Mouse (Mus musculus) heart, adult 2 months (tissue): ENCODE data around the gene Wdr20. TPM values are rescaled to one million over a fixed set of nuclear protein-coding genes. Genes with fewer than 3 reads are reported as not detected.

ENCODE experiments used
- DNase-seq, 2 experiments: peaks; one replicate each; pipeline ENCODE4 v3.0.0; 2021
- H3K27ac ChIP-seq: fragments of 200-600 bp; 2 replicates; pipeline ENCODE4 v1.8.1; 2022
- H3K27me3 ChIP-seq: fragments of 200-500 bp; 2 replicates; pipeline ENCODE4 v1.6.1; 2012; ENCODE audit warnings: mild to moderate bottlenecking, low read length, inconsistent platforms, mixed read lengths; ENCODE audit not compliant: control insufficient read depth, insufficient read depth
- H3K36me3 ChIP-seq: fragments of 200-500 bp; 2 replicates; pipeline ENCODE4 v1.6.1; 2012; ENCODE audit warnings: low read length, inconsistent platforms; ENCODE audit not compliant: control insufficient read depth, insufficient read depth
- H3K4me1 ChIP-seq: fragments of 200-500 bp; 2 replicates; pipeline ENCODE4 v1.6.1; 2011; ENCODE audit warnings: low read length; ENCODE audit not compliant: control insufficient read depth, insufficient read depth
- H3K4me3 ChIP-seq: fragments of 200-600 bp; 2 replicates; pipeline ENCODE4 v1.8.1; 2022
- H3K79me2 ChIP-seq: fragments of 200-500 bp; replicated peaks from 2 replicates; pipeline ENCODE4 v1.6.1; 2012; ENCODE audit warnings: mild to moderate bottlenecking, inconsistent platforms, low read length, moderate library complexity, mixed read lengths; ENCODE audit not compliant: control insufficient read depth, insufficient read depth
- H3K9ac ChIP-seq: fragments of 200-500 bp; 2 replicates; pipeline ENCODE4 v1.6.1; 2012; ENCODE audit warnings: low read depth, mild to moderate bottlenecking, control low read depth, inconsistent platforms, low read length, mixed read lengths
- CTCF ChIP-seq: fragments of 200-600 bp; IDR thresholded peaks from 2 replicates; pipeline ENCODE4 v1.8.1; 2022; ENCODE audit warnings: antibody characterized with exemption, mild to moderate bottlenecking, moderate library complexity
- EP300 ChIP-seq: fragments of 200-500 bp; IDR thresholded peaks from 2 replicates; pipeline ENCODE4 v1.6.1; 2011; ENCODE audit warnings: low read depth, low read length, control low read depth; ENCODE audit not compliant: insufficient read depth
- POLR2A ChIP-seq: fragments of 200-500 bp; IDR thresholded peaks from 2 replicates; pipeline ENCODE4 v1.6.1; 2011; ENCODE audit warnings: mild to moderate bottlenecking, low read depth, low read length, control low read depth; ENCODE audit not compliant: insufficient read depth
- WGBS: fragments of 180-500 bp; shearing (Covaris S2); methylation state at CpG from one replicate; pipeline ENCODE4 v1.1.7; 2018; 5-methylcytosine and 5-hydroxymethylcytosine counted together
- intact Hi-C: fragments of 180-260 bp; cut with DNase I; formaldehyde crosslinking; loops from one replicate; pipeline ENCODE4 v1.15.1; 2025
- polyA plus RNA-seq: library from polyadenylated mRNA; depleted of rRNA; stranded (reverse); fragments of >200 nt; gene quantifications from 2 replicates; pipeline ENCODE4 v1.2.3, GENCODE M21; 2012
- total RNA-seq, 2 experiments: library from RNA; stranded (reverse); gene quantifications; 2 replicates each; pipeline ENCODE4 v1.2.3; 2021

The Wdr20 gene
- total and polyA plus RNA-seq, 3 experiments: 14.5 to 30.9 (median 28.6) TPM

GRCm38 (mm10) chr12:110808848-110809247, 71.1 kb downstream of the Wdr20 start:
- no peak for DNase-seq
- Histone ChIP-seq H3K27ac (no peak overlapping the region), H3K36me3 (no peaks in the 10 kb centered on the region), H3K4me3 (no peak overlapping the region), H3K9ac (no peak overlapping the region), H3K4me1 (no peaks in the 10 kb centered on the region), H3K27me3 (no peaks in the 10 kb centered on the region), H3K79me2 (no peaks in the 10 kb centered on the region)
- intact Hi-C loops: no loop called here
- no peak for TF ChIP-seq CTCF
- TF ChIP-seq POLR2A: no peak
- no peak for TF ChIP-seq EP300
- WGBS: 93% methylated on average over 5 of the region's 5 CpGs

GRCm38 (mm10) chr12:110813132-110813531, 75.4 kb downstream of the Wdr20 start:
- H3K27me3 ChIP-seq: no peaks in the 10 kb centered on the region
- H3K4me3 ChIP-seq: no peak overlapping the region
- no peaks in the 10 kb centered on the region for H3K79me2 ChIP-seq
- DNase-seq: no peak
- H3K27ac ChIP-seq: no peak overlapping the region
- 85% methylated on average over 9 of the region's 9 CpGs for WGBS
- H3K4me1 ChIP-seq: no peaks in the 10 kb centered on the region
- H3K9ac ChIP-seq: no peak overlapping the region
- intact Hi-C loops: no loop called here
- no peak for TF ChIP-seq EP300
- TF ChIP-seq CTCF: no peak
- no peaks in the 10 kb centered on the region for H3K36me3 ChIP-seq

GRCm38 (mm10) chr12:110813624-110814023, 75.9 kb downstream of the Wdr20 start:
- WGBS: 90% methylated on average over 6 of the region's 6 CpGs
- Histone ChIP-seq H3K9ac (no peak overlapping the region), H3K36me3 (no peaks in the 10 kb centered on the region), H3K27me3 (no peaks in the 10 kb centered on the region), H3K4me3 (no peak overlapping the region), H3K4me1 (no peaks in the 10 kb centered on the region), H3K79me2 (no peaks in the 10 kb centered on the region), H3K27ac (no peak overlapping the region)
- intact Hi-C loops: no loop called here
- TF ChIP-seq EP300 (no peak), CTCF (no peak), POLR2A (no peak)
- no peak for DNase-seq

GRCm38 (mm10) chr12:110814924-110815323, 77.2 kb downstream of the Wdr20 start:
- no peak for TF ChIP-seq POLR2A
- no peak for TF ChIP-seq CTCF
- no peak for TF ChIP-seq EP300
- intact Hi-C loops: no loop called here
- DNase-seq: no peak
- no peaks in the 10 kb centered on the region for H3K79me2 ChIP-seq
- no peak overlapping the region for H3K27ac ChIP-seq
- no peak overlapping the region for H3K4me3 ChIP-seq
- no peaks in the 10 kb centered on the region for H3K36me3 ChIP-seq
- 69% methylated on average over 17 of the region's 17 CpGs for WGBS
- no peak overlapping the region for H3K9ac ChIP-seq
- H3K27me3 ChIP-seq: no peaks in the 10 kb centered on the region
- H3K4me1 ChIP-seq: no peaks in the 10 kb centered on the region

- Histone ChIP-seq H3K4me1 (no peaks in the 10 kb centered on the region), H3K9ac (no peak overlapping the region), H3K36me3 (no peaks in the 10 kb centered on the region), H3K4me3 (no peak overlapping the region), H3K79me2 (no peaks in the 10 kb centered on the region), H3K27me3 (no peaks in the 10 kb centered on the region), H3K27ac (no peak overlapping the region)
- WGBS: 77% methylated on average over 2 of the region's 2 CpGs
- no peak for DNase-seq
- intact Hi-C loops: no loop called here
- TF ChIP-seq CTCF: no peak
- TF ChIP-seq POLR2A: no peak
- TF ChIP-seq EP300: no peak
These were observed 79.1 kb downstream of the Wdr20 start for GRCm38 (mm10) chr12:110816833-110817232.

GRCm38 (mm10) chr12:110819367-110819766, 81.6 kb downstream of the Wdr20 start:
- Histone ChIP-seq H3K27ac (no peak overlapping the region), H3K36me3 (no peaks in the 10 kb centered on the region), H3K4me1 (no peaks in the 10 kb centered on the region), H3K9ac (no peak overlapping the region), H3K79me2 (no peaks in the 10 kb centered on the region), H3K4me3 (no peak overlapping the region), H3K27me3 (no peaks in the 10 kb centered on the region)
- no peak for DNase-seq
- TF ChIP-seq POLR2A (no peak), CTCF (no peak), EP300 (no peak)
- 84% methylated on average over 8 of the region's 8 CpGs for WGBS
- intact Hi-C loops: no loop called here

GRCm38 (mm10) chr12:110821787-110822186, 84.0 kb downstream of the Wdr20 start:
- DNase-seq: no peak
- intact Hi-C loops: no loop called here
- 87% methylated on average over 2 of the region's 2 CpGs for WGBS
- no peak overlapping the region for H3K9ac ChIP-seq
- no peaks in the 10 kb centered on the region for H3K27me3 ChIP-seq
- no peaks in the 10 kb centered on the region for H3K4me1 ChIP-seq
- no peak overlapping the region for H3K4me3 ChIP-seq
- H3K27ac ChIP-seq: no peak overlapping the region
- no peak for TF ChIP-seq EP300
- TF ChIP-seq POLR2A: no peak
- TF ChIP-seq CTCF: no peak
- H3K36me3 ChIP-seq: no peaks in the 10 kb centered on the region
- no peaks in the 10 kb centered on the region for H3K79me2 ChIP-seq
